Mouse (Mus musculus) thymus, postnatal 36 days (tissue): ENCODE measurements around the gene Gm10282.
A peak's percentile ranks its signal among the peaks of the same experiment; 100 is the strongest.

Source experiments
- DNase-seq, 2 experiments: peaks; one replicate each; pipeline ENCODE4 v3.0.0; 2022; ENCODE audit warnings: mixed read lengths in 2 of 2

Gm10282 gene

DNA sequence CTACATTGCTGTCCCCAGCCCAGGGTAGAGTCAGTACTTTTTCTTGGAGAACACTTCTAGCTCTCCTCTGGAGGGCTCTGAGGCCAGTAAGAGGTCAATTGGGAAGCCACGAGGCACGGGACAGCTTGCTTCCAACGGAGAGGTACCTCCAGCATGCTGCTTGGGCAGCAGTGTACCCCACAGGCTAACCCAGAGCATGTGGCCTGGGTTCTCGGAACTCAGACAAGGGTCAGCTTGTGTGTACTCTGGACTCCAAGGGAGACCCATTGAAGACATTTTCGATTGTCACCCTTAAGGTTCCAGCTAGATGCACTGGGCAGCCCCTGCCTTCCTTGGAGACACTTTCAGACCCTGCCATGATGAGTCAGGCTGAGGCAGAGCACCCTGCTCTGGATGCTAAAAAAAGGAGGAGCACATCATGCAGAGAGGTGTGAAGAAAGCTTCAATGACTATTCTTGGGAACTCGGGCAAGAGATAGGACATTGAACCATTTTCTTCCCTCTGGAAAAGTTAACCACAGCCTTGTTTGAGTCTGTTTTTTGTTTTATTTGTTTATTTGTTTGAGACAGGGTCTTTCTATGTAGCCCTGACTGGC, 18.2 kb upstream of the Gm10282 start:
- no peak for DNase-seq

GRCm38 (mm10) chr8:72322471-72322889, 17.4 kb upstream of the Gm10282 start:
- DNase-seq = no peak

DNA sequence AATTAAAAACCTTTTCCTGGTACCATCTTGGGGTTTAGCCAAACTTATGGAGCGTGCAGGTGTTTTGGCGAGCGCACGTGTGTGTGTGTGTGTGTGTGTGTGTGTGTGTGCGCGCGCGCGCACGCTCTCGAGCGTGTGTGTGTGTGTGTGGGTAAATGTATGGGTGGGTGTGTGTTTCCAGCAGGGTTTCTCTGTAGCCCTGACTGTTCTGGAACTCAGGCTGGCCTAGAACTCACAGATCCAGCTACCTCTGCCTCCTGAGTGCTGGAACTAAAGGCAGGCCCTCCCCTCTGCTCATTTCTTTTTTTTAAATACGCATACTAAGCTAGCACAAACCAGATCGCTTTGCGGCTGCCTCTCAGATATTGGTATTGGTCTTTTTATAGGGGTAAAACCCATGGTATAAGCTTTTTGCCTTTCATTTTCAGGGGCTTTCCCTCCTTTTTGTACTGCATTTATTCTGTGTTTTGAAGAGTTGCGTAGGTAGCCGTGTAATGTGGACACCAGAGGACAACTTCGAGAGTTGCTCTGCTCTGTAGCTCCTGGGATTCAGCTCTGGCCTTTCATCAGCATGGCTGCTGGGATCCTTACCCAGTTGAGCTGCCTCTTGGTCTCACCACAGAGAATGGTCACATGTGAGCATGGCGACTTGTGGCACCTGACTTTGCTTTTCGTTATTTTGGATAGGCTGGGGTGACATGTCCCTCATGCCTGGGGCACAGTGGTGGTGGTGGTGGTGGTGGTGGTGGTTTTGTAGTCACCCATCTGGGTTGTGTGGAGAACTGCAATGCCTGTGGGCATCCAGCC, 16.8 kb upstream of the Gm10282 start:
- no peak for DNase-seq

DNA sequence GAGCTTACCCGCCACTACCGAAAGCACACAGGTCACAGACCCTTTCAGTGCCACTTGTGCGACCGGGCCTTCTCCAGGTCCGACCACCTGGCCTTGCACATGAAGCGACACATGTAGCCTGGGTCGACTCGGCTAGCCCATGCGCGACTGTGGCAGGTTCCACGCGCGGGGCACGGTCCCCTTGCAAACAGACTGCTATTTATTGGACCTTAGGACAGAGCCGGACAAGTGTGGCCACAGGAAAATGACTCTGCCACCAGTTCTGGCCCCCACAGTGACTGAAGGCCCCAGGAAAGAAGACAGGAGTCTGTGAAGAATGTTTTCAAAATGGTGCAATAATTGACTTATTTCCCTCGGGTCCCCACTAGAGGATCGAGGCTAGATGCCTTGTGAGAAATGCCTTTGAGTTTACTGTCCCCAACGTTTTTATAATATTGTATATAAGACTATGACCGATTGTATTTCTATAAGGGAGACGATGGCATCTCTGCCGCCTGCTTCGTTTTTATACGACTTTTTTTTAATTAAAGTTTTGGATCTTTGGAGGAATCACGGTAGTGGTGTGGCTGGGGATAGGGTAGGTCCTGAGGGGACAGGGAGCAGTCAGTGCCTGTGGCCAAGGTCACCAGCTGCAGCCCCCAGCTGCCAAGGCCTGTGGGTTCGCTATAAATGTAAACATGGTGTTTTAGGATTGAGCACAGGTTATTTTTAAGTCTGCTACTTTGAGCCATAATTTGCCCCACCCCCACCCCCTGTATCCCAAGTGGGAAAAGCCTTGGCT, 15.9 kb upstream of the Gm10282 start:
- no peak for DNase-seq

DNA sequence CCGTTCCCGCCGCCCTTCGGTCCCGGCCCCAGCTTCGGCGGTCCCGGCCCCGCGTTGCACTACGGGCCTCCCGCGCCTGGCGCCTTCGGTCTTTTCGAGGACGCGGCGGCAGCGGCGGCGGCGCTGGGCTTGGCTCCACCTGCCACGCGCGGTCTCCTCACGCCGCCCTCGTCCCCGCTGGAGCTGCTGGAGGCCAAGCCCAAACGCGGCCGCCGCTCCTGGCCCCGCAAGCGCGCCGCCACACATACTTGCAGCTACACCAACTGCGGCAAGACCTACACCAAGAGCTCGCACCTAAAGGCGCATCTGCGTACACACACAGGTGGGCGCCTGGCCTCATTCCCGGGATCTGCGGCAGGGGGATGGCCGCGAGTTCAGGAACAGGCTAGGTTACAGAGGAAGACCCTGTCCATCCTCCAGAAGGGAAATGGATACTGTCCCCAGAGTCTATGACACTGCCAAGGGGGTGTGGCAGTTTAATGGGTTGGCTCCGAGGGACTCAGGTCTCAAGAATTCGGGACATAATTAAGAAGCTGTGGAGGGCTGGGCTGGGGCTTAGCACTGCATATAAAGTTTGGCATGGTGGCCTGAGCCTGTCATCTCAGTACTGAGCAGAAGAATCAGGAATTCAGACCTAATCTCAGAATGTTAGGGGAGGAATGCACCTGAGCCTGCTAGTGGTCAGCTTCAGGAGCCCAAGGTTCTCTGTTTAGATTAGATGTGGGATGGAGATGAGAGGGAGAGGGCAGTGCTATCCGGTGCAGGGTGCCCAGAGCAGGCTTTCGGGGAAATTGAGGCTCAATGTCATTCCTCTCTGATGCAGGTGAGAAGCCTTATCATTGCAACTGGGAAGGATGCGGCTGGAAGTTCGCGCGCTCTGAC, 15.1 kb upstream of the Gm10282 start:
- DNase-seq = peak in 1 of 2 experiments; percentile 40

GRCm38 (mm10) chr8:72319397-72319796, 14.3 kb upstream of the Gm10282 start:
- DNase-seq = no peak

- DNase-seq = peak; percentile 90 to 93
These were observed 13.8 kb upstream of the Gm10282 start, which contains the start of gene Klf2 for GRCm38 (mm10) chr8:72318801-72319322. Gene Klf2 (plus strand): TSS chr8:72319033.

- DNase-seq = no peak
These were observed 12.8 kb upstream of the Gm10282 start for GRCm38 (mm10) chr8:72317741-72318301.

DNA sequence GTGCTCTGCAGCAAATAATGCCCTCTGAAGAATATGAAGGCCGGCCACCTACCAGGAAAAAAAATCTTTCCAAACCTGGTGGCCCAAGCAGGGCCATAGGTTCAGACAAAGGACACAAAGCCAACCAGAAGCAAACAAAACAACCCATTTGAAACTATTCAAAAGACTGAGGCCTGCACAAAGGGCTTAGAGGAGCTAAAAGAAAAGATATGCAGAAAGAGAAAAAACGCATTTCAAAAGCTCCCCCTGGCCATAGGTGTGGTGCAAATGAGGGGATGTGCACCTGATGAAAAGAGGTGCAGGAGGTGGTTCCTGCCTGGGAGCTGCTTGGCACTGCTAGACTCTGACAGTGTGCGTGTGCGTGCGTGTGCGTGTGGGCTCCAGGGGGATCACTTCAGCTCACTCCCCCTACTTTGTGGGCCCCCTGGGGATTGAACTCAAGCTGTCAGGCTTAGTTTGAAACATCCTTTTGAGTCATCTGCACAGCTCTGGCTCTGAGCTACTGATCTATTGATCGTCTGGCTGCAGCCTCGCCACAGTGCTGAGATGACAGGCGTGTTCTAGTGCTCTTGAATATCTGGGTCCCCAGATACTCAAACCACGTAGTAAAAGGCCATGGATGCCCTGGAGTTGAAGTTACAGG, 11.1 kb upstream of the Gm10282 start:
- DNase-seq = no peak

DNA sequence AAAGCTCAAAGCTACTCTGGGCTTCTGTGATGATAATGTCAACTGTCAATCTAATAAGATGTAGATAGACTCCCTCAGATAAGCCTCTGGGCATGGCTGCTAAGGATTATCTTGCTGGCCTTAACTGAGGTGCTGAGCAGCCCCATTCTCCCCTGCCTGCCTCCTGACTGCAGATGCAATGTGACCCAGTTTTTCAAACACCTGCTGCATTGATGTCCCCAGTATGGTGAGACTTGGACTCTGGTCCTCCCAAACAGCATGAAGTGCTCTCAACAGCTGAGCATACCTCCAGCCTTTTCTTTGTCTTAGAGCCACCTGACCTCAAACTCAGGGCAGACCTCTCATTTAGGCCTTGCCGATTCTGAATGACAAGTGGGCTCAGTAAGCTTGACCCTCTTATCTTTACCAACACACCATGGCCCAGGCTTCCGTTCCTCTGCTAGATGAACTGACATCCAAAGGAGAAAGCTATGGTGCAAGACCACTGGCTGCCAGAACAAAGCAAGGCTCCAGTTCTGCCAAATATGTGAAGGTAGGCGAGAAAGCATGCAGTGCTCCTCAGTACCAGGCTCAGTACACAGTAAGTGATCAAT, 8.0 kb upstream of the Gm10282 start:
- DNase-seq = peak; percentile 50 to 69

GRCm38 (mm10) chr8:72310849-72311506, 5.9 kb upstream of the Gm10282 start:
- DNase-seq = peak in 1 of 2 experiments; percentile 37

DNA sequence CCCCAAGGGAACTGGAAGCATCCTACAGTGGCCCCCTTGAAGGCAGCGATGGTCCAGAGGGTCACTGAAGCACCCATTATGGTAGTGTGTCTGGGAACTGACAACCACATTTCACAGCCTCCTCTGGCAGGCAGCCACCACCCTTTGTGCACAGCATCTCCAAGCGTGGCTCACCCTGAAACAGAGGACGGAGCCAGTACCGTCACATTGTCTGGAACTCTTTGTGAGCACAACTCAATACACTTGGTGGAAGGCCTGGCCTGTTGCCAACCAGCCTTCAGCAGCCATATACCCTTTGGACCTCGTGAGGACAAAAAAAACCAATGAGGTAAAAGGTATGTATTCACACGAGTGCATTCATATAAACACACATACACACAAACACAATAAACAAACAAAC, 3.2 kb upstream of the Gm10282 start:
- DNase-seq = no peak

DNA sequence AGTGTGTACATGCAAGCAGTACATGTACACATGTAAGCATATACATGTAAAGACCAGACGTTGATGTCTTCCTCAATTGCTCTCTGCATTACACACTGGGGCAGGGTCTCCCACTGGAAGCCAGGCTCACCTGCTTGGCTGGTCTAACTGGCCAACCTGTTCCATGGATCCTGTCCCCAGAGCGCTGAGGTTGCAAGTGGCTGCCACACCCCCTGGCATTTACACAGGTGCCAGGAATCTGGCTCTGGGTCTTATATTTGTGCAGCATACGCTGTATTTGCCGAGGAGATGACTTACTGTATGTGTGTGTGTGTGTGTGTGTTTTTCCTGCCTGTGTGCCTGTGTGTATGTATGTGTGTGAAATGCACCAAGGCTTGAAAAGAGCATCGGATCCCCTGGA, 1.9 kb upstream of the Gm10282 start:
- DNase-seq = no peak

DNA sequence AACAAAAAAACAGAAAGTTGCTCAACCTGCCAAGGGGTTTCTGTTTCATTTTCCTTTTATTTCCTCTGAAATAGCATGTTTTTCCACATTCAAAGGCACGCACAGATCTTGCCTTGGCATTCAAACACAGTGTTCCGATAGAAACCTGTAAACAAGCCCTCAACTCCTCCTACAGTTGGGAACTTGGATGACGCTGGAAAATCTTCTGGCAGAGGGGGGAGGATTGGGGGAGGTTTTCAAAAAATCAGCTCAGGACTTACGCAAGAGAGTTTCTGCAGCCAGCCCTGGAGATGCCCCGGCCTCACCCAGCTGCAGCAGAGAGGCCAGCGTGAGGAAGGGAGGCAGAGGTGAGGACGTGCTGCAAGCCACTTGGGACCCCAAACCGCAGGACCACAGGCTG, 1.4 kb downstream of the Gm10282 start:
- peak in 1 of 2 experiments; percentile 36 for DNase-seq

DNA sequence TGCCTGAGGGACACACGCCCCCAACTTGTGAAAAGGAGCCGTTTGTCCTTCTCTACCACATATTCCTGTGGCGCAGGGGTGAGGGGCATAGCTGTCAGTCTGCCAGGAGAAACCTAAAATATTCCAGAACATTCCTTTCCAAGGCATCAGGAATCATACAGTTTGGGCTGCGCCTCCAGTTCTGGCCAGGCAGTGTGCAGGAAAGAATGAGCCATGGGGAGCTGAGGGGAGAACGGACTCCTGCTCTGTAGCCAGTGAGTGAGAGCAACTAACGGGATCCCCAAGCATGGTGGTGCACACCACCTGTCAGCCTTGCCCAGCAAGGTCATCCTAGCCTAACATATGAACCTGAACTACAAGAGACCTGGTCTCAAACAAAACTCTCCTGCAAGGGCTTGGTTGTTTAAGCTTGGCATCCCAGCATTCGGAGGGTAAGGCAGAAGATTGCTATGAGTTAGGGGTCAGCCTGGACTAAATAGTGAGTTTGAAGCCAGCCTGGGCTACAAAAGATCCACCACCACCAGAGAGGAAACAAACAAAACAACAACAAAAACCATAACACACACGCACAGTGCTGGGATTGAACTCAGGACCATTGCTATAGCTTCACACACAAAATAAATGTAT, 2.0 kb downstream of the Gm10282 start:
- no peak for DNase-seq

DNA sequence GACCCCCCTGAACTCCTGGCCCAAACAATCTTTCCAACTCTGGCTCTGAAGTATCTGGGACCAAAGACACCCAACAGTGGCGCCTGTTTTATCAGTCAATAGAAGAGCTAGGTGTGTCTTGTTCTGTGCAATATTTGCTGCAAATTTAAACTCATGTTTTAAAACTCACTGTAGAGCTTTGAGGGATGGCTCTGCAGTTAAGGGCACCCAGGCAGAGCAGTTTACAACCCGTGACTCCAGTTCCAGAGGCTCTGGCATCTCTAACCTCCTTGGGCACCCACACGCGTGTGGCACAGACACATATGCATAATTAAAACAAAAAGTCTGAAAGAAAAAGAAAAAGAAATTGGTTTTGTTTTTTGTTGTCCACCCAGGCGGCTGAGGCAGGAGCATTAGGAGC, 3.6 kb downstream of the Gm10282 start:
- no peak for DNase-seq

DNA sequence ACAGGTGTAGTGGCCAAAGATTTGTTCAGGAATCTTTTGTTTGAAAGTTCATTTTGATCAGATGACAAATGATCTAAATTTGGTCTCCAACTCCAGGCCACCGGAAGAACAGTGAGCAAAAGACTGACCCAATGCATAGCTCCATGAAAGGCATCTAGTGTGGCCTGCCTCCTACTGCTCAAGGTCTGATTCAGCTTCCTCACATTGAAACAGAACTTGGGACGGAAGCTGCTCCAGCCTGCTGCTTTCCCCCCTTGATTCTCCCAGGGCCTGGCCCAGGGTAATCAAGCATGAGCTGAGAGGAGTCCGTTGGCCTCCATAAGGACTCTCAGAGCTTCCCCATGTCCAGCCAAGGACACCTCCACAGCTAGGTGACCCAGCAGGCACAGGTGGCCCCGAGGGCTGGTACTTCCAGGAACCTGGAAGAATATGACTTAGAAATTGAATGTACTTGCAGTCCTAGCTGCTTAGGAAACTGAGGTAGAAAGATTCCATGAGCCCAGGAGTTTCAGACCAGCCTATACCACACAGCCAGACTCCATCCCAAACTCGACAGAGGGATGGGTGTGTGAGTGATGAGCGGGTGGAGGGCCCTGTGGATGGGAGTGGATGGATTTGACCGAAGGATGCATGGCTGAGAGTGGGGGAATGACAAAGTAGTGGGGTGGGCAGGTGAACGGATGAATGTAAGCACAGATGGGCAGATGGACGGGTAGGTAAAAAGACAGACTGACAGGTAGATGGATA, 4.2 kb downstream of the Gm10282 start:
- no peak for DNase-seq

DNA sequence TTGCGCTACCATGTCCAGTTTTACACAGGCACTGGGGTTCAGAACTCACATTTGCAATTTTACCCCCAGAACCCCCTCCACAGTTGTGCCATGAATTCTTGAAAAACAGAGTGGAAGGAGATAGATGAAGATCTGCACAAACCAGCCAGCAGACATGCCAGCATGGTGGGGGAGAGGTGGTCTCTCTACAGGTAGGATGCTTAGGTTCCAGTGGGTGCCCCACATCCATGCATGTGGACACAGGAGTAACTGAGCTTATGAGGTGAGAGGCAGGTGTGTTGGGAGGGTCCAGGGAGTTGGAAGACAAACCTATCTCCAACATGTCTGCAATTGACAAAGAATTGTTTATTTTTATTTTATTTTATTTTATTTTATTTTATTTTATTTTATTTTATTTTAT, 6.1 kb downstream of the Gm10282 start:
- DNase-seq = no peak

DNA sequence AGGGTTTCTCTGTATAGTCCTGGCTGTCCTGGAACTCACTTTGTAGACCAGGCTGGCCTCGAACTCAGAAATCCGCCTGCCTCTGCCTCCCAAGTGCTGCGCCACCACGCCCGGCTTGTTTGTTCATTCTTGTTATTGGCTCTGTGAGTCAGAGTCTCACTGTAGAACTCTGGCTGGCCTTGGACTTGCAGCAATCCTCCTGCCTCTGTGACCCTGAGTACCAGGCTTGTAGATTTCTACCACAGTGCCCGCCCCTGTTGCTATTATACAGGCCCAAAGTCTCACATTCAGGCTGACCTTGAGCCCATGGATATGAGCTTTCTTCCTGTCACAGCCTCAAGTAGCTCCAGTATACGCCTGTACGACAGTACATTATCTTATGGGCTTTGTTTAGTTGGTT, 8.5 kb downstream of the Gm10282 start:
- DNase-seq = no peak
